Mouse (Mus musculus): ENCODE results near the gene Lcn12.

The Lcn12 gene

DNA sequence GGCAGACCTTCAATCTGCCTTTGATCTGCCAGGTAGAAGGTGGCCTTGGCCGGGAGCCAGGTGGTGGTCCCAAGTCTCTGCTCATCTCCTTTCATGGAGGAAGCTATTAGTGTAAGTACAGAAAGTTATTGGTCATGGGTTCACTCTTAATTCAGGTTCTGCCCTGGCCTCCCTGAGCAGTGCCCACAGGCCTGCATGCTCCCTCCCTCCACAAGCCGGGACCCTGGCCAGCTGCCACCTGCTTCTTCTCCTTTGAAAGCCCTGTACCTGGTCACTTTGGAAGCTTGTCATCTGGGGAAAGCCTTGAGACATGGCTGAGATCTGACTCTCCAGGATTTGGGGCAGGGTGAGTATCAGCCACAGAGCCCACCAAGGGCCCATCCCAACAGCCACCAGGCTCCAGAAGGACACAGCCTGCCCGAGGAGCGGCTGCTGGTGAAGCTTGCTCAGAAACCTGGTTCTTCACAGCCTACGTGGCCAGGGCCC lies at the start of gene Lcn12:
Gene Lcn12 (minus strand): TSS at position 436 of the 486 bp plus-strand sequence.
- peak; percentile 47 to 66 for DNase-seq

DNA sequence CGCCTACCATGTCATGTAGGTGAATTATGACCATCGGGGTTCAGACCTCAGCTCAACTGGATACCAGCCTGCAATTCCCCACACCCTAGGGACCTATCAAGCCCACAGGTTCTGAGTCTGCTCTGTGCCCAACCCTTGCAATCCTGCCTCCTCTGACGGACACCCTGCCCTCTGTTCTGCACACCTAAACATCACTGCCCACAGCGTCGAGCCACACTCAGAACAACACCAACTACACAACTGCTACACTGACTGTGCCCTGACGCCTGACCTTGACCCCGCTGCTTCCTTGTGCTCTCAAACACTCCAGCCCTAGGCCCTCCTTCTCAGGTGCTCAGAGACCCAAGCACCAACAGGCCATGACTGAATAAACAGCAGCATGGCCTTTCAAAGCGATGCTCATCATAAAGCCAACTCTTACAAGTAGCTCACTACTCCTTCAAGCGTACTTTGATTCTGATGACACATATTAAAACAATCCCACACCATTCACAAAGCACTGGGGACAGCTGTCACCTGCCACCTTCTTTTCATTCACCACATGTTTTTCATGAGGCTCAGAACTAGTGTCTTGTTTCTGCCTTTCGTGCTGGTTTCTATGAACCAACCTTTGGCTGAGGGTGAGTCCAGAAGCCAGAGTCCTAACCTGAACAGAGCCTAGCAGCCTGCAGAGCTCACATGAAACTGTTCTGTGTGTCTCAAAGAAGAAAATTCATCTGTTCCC lies 48.1 kb upstream of the Lcn12 start:
- peak in 1 of 2 experiments; percentile 59 for DNase-seq

DNA sequence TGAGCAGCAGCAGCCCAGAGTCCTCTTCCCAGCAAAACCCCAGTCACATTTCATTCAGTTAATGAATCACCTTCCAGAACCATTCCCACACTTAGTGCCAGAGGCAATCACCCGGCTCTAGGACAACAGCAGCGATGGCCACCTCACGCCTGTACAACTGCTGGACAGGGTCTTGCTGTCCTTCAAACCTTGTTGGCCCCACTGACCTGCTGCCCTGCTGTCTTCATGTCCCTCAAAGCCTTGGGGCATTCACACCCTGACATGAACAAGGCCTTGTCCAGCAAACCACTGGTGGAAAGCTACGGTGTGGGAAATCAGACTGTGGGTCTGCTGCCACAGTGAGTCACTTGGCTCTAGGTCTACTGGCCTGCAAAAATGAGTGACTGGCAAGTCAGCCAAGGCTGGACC lies 46.8 kb upstream of the Lcn12 start:
- DNase-seq: peak; percentile 34 to 71

DNA sequence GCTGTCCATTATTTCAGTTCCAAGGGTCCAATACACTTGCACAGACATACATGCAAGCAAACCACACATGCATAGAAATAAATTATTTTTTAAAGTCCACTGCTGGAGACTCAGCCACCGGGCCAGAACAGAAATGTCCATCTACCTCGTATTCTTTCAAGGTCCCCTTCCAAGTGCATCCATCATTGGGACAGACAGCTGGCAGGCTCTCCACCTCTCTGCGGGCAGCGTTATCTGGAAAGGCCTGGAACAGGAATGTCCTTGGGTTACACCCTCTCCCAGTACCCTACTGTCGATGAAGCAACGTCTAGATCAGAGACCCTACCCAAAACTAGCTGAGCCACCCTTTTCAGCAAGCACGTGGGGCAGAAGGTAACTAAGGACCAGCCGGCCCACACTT lies 42.8 kb upstream of the Lcn12 start:
- no peak for DNase-seq

GRCm38 (mm10) chr2:25534866-25535182 lies 41.1 kb upstream of the Lcn12 start:
- DNase-seq: no peak

GRCm38 (mm10) chr2:25534178-25534865 lies 40.6 kb upstream of the Lcn12 start:
- peak; percentile 82 to 89 for DNase-seq

GRCm38 (mm10) chr2:25533707-25534106 lies 40.0 kb upstream of the Lcn12 start:
- DNase-seq: no peak

DNA sequence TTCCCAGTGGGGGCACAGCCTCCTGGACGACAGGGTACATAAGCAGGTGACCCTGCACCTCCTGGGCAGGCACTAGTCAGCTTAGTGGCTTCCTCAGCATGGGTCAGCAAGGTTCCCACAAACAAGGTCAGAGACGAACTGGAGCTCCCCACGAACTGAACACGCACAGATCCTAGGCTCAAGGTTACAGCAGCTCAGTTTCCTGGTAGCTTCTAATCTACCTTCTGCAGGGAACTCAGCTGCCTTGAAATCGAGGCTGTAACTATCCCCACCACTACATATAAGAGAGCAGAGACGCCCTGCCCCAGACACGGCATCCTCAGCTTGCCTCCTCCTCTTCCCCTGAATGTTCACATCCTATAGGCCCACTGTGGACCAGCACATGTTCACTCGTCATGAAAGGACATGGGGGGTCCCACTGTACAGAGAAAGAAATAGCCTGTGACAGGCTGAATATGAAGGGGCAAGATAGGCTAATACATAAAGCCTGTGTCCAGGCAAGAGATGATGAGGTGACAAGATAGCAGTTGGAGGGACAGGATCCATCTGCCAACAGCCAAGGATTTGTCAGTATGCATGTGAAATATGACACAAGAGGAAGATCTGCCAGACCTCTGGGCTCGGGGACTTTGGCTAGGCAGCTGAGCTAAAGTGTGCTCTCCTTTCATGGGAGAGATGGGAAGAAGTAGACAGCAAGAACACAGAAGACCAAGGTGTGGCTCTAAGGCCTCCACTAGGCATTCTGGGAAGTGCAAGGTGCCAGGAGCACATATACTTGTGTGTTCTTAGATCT lies 33.0 kb upstream of the Lcn12 start:
- no peak for DNase-seq

DNA sequence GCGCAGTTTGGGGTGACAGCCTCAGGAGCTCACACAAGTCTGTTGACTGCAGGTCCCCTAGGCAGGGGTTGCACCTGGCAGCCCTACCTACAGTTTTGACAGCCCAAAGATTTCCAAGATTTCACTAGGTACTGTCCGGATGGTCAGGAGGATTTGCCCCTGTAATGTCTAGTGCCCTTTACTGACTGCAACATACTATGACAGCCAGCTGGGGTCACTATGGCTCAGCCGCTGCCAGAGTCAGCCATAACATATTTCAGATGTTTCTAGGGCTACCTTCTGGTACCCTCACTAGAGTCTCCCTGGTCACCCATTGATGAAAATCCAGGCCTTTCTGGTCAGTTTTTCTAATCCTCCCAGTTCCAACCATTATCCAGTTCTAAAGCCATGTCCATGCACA lies 16.2 kb upstream of the Lcn12 start:
- no peak for DNase-seq

GRCm38 (mm10) chr2:25506964-25507363 lies 13.3 kb upstream of the Lcn12 start:
- peak; percentile 38 to 66 for DNase-seq

DNA sequence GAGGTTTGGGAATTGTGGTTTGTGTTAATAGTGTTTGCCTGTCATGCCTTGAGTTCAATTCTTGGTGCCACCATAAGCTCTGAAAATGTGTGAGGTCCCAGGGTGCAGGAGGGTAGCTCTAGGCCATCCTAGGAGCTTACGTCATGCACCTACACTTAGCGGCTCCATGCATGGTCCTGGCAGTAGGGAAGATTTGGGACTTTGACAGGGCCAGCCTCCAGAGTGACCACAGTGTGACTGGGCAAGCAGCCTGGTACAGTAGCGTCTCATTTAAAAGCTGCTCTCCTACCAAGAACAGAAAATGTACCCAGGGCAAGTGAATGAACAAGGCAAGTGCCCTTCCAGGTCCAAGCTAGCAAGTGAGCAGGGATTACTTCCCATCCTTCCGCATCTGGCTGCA lies 12.1 kb upstream of the Lcn12 start:
- DNase-seq: no peak

DNA sequence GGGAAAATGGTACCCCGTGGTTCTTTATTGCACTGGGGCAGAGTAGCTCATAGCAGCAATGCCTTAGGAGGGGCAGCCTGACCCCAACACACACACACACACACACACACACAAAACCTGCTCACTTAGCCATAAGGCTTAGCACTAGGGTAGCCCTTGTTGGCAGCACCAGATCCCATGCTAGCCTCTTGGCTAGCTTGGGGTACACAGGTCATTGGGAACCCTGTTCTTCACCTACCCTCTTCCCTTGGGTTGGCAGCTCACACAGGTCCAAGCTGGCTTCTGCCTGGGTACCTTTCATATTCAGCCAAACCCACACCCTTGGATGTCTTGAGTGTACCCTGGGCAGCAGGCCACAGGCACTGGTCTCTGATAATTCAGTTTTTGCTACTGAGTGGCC lies 11.3 kb upstream of the Lcn12 start:
- DNase-seq: no peak

GRCm38 (mm10) chr2:25504538-25504937 lies 10.8 kb upstream of the Lcn12 start:
- no peak for DNase-seq

DNA sequence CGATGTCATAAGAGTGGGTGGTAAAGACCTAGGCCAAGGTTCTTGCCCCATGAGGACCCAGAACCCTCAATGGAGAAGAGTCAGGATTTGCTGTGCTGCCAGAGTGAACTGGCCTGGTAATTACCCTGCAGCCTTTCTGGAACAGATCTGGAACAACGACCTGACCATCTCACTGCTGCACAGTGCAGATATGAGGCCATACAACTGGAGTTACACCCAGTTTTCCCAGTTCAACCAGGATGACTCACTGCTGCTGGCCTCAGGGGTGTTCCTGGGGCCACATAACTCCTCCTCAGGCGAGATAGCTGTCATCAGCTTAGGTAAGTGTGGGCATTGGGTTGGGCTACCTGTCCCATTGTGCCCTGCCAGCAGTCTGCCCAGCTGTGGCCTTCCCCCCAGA lies 9.0 kb upstream of the Lcn12 start:
- DNase-seq: no peak

GRCm38 (mm10) chr2:25501593-25502486 lies 8.1 kb upstream of the Lcn12 start, which contains the start of gene C8g:
Gene C8g, minus strand, starts transcription at chr2:25501719.
- DNase-seq: peak in 1 of 2 experiments; percentile 14

DNA sequence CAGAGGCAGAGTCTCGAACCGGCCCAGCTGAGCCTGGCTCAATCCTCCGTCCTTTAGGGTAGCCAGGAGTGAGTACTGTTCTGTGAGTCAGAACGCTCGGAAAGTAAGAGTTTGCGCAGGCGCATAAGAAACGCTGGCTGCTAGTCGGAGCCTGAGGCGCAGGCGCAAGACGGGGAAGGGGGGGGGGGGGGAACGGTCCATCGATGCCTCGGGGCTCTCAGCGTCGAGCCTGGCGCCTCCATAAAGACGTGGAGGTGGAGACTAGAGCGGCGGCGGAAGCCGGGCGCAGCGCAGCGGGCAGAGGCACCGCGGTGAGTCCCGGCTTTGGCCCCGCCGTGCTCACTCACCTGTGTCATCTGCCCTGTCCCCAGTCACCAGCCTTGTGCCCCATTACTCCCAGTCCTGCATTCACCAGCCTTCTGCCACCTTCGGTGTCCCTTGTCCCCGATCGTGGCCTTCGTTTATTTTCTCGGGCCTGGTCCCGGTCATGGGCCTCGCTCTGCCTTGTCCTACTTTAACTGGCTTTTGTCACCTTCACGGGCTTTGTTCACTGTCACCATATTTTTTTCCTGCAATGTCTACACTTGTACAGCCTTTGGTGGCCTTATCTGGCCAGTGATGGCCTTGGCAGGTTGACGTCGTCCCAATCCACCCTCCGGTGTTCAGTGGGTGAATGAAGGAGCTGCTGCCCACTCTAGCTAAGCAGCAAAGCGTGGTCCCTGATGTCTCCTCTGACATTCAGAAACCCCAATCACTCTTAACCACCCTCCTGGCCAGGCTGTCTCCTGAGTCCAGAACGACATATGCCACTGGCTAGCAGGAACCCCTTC lies 7.1 kb upstream of the Lcn12 start, which contains the start of gene Fbxw5:
Gene Fbxw5 (plus strand): TSS at position 175 of the 830 bp plus-strand sequence.
- DNase-seq: peak; percentile 94 to 96

DNA sequence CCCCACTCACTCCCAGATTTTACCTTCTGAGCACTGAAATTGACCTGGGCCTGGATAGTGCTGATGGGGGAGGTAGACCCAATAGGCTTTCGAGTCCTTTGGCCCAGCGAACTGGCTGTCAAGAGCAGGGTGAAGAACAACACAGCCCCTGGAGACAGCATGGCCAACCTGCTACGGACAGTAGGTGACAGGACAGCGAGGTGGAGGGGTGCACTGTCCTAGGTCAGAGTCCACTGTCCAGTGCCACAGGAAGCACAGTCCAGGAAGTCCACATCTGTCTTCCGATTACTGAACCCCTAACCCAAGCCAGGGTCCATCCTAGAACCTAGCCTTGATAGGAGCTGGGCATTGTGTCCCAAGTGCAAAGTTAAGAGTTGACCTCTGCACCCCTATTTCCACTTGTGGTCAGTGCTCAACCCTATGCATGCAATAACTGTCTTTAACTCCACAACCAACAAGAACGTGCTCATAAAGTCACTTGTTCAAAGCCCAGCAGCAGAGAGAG lies 6.4 kb upstream of the Lcn12 start:
- peak; percentile 8 to 63 for DNase-seq

DNA sequence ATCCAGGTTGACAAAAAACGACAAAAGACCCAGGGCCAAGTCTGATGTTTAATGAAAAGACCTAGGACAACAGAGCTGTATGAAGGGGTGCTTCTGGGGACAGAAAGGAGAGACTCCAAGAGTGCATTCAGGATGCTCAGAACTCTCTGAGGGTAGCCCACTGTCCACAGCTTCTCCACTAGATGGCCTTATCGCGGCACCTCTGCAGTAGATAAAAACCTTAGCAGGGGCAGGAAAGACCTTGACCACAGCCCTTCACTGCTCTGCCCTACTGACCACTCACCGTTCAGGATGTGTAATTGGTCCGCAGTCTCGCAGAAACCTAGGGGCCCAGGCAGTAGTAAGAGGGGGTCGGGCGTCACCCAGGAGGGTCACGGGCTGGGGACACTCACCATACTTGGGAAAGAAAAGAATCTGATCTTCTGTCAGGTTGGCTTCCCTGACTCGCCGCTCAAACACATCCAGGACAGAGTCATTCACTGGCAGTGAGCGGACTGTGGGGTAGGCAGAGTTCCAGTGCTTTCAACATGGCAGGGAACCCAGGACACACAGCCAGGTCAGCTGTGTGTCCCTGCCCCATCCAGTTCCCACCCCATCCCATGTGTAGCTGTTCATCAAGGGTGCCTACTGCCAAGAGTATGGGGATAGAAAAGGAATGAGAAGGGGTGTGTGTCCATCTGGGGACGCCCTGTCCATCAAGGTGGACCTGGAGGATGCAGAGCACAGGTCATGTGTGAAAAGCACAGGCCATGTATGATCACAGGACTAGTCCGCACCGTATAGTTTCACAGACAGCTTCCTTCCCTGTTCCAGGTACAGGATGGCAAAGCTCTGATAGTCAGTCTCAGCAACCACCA lies 5.1 kb upstream of the Lcn12 start:
- DNase-seq: no peak

- no peak for DNase-seq
Observed at GRCm38 (mm10) chr2:25497846-25498575, 4.3 kb upstream of the Lcn12 start.

Measured in kidney, postnatal 25 days (tissue).